Mouse (Mus musculus) CD4-positive helper T cell, adult 2 months (primary cell): ENCODE measurements around the gene Asic4.

Source experiments
- DNase-seq: peaks from one replicate; pipeline ENCODE4 v3.0.0-alpha.2; 2012; ENCODE audit warnings: low read depth, missing footprints, low spot score

Gene Asic4

DNA sequence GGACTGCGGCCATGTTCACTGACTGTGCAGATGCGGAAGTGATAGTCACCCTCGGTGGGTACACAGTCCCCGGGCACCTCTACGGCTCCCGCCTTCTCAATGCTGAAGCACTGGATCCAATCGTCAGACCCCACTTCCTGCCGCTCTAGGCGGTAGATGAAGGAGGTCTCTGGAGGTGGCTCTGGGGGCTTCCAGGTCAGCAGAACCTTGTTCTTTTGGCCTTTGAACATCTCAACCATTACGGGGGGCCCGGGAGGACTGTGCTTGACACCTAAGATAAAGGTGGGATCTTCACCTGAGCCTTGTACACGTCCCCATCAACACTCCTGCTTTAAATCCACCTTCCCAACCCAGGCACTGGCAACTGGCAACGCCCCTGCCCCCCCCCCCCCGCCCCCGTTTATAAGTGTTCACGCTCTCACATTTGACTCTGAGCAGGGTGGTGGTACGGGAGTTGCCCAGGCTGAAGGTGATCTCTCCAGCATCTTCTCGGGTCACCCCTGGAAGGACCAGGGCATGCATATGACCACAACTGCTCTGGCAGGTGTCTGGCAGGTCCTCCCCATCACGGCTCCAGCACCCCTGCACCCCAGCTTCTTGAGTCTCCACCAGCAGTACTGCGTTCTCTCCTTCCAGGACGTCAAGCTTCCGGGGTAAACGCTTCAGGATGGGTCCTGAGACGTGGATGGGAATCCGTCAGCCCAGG lies 52.9 kb downstream of the Asic4 start:
- no peak for DNase-seq

- DNase-seq = no peak
Measured at GRCm38 (mm10) chr1:75503651-75503980, 53.4 kb downstream of the Asic4 start.

- DNase-seq = no peak
Measured at GRCm38 (mm10) chr1:75504256-75505045, 54.2 kb downstream of the Asic4 start.

DNA sequence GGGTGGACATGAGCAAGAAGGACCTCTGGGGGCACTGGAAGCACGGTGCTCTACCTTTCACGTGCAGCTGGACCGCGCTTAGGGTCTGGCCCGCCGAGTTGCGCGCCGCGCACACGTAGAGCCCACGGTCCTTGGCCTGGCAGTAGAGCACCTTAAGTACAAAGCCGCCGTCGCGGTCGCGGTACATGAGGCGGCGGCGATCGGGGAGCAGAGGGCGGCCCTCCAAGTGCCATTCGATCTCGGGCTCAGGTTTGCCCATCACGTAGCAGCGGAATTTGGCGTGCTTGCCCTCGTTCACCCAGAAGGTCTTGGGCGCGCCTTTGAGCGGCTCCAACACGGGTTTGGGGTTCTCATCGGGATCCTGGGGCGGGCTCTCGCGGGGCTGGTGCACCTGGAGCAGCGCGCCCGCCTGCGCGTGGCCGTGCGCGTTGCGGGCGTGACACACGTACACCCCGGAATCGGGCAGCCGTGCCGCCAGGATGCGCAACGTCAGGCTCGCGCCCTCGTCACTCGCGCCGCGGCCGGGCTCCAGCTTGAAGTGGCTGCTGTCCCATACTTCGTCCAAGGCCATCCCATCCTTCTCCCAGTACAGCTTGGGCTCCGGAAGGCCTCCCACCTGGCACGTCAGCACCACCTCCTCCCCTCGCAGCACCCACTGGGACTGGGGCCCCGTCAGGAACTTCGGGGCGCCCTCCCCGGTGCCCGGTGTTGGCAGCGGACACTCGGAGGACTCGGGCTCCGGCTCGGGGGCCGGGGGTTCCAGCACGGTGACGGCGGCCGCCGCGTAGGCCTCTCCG lies 55.1 kb downstream of the Asic4 start:
- no peak for DNase-seq

DNA sequence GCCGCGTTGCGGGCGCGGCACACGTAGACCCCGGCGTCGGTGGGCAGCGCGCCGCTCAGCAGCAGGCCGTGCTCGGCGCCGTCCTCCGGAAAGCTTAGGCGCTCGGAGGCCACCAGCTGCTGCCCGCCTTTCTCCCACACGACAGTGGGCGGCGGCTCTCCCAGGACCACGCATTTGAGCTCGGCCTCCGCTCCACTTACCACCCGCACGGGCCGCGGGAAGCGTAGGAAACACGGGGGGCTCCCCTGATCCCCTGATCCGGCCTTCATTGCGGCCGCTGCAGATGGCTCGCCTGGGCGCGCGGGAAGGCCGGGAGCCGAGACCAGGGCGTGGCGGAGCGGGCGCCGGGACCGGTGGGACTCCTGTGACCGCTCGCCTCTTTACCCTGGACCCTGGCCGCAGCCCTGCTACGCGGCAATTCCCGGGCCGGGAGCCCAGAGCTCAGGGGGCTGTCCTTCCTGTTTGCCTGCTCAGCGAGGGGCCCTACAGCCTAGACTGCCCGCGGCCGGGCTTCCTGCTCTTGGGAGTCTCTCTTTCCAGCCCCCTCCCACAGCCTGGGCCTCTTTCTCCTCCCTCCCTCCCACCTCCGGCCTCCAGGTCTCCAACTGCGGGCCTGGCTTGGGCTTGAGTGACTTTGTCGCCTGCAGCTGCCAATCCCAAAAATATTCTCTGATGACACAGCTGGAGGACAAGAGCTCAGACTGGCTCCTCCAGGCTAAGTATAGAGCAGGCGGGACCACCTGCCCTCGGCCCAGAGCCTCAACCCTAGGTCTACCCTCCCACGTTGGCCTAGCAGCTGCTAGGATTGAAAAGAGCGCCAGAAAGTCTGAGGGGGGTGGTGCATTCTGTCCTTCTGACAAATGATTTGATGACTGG lies 56.0 kb downstream of the Asic4 start, which contains the start of gene Obsl1:
Gene Obsl1, minus strand, starts transcription at position 497 of the 876 bp plus-strand sequence.
- no peak for DNase-seq

DNA sequence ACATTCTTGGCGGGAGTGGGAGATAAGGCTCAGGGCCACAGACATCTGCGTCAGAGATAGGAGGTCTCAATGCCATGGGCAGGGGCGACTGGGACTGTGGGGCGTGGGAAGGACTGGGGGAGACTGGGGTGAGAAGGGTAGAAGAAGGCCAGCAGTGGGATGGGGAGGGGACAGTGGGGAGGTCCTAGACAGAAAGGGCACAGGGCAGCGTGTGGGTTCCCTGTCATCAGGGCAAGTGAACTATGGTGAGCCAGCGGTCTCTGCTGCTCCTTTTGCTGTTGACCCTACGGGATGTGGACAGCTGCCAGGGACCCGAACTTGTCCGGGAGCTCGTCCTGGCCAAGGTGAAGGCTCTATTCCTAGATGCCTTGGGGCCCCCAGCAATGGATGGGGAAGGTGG lies 56.8 kb downstream of the Asic4 start, which contains the start of gene Inha:
Gene Inha, plus strand, starts transcription at position 72 of the 400 bp plus-strand sequence.
- DNase-seq = no peak

DNA sequence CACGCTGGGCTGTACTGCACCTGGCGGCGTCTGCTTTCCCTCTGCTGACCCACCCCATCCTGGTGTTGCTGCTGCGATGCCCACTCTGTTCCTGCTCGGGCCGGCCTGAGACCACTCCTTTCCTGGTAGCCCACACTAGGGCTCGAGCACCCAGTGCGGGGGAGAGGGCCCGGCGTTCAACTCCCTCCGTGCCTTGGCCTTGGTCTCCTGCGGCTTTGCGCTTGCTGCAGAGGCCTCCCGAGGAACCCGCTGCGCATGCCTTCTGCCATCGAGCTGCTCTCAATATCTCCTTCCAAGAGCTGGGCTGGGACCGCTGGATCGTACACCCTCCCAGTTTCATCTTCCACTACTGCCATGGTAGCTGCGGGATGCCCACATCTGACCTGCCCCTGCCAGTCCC lies 59.4 kb downstream of the Asic4 start:
- DNase-seq = no peak

DNA sequence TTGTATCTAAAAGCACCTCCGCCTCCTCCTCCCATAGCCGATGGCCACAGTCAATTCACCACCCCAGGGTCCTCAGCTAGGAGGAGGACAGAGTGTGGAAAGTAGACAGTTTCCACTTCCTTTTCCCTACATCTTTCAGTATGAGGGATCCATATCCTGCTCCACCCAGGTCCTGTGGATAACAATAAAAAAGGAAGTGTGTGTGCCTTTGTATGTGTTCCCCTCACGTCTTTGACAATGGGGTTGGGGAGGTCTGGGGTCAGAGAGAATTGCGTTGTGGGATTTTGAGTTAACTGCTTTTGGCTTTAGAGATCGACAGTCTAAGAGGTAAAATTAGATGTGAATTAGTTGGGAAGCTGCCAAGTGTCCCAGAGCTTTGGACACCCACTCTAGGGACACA lies 59.9 kb downstream of the Asic4 start:
- no peak for DNase-seq

GRCm38 (mm10) chr1:75511437-75512210 lies 61.4 kb downstream of the Asic4 start:
- no peak for DNase-seq

- no peak for DNase-seq
Measured at GRCm38 (mm10) chr1:75512550-75512949, 62.3 kb downstream of the Asic4 start.

GRCm38 (mm10) chr1:75516703-75517380 lies 66.6 kb downstream of the Asic4 start:
- DNase-seq = no peak

DNA sequence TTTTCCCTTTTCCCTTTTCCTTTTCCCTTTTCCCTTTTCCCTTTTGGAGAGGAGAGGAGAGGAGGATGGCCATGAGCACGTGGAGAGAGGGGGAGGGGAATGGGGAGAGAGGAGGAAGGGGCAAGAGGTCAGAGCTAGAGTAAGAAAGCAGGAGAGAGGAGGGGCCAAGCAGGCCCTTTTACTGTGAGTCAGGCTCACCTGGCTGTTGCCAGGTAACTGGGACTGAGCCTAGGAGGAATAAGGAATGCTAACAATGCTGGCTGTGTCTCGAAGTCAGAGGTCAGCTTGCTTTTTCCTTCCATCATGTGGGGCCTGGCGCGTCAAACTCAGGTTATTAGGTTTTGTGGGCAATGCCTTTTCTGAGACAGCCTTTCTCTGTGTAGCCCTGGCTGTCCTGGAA lies 67.7 kb downstream of the Asic4 start:
- no peak for DNase-seq

DNA sequence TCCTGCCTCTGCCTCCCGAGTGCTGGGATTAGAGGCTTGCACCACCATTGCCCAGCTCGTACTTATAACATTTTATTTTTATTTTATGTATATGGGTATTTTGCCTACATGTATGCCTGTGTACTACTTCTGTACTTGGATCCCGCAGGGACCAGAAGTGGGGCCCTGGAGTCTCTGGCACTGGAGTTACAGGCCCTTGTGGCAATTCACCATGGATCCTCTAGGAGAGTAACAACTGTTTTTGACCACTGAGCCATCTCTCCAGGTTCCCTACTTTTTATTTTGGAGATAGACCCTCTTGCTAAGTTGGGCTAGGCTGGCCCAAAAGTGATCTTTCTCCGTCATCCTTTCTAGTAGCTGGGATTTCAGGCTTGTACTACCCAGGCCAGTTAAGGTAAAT lies 68.2 kb downstream of the Asic4 start:
- no peak for DNase-seq

- no peak for DNase-seq
Measured at GRCm38 (mm10) chr1:75519576-75519975, 69.3 kb downstream of the Asic4 start.

DNA sequence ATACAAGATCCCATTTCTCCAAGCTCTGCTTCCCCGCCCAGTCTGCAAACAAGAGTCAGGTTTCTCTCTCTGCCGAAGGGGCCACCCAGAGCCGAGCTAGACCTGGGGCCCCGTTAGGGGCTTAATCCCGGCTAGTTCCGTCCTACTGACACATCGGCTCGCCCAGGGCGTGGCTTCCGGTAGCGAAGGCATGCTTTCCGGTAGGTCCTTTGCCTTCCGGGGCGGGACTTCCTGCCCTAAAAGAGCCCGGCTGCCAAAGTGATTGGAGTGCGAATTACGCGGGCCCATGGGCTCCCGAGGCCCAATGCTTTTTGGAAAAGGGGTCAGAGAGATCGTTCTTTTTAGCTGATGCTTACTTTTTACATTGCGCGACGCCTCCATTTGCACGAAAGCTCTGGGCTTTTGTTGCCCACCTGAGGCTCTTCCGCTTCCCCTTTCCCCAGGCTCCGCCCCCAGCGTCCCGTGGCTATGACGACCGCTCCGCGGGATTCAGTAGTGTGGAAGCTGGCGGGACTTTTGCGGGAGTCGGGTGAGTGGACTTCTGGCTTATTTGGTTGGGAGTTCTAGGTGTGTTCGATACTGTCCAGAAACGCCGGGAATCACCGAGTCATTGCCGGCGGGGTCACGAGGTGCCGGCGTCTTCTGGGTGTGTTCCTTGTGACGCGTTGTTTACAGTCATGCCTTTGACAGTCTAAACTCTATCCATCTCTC lies 71.2 kb downstream of the Asic4 start, which contains the start of gene Stk11ip:
Gene Stk11ip, plus strand, starts transcription at position 209 of the 711 bp plus-strand sequence.
- peak; percentile 93 for DNase-seq
